Mouse (Mus musculus) liver, adult 2 months (tissue): ENCODE measurements around the gene Mlh1.

Source experiments
- CTCF ChIP-seq: fragments of 200-500 bp; IDR thresholded peaks from 2 replicates; pipeline ENCODE4 v1.5.1; 2011; ENCODE audit warnings: low read depth, low read length, control low read depth
- POLR2A ChIP-seq: fragments of 200-500 bp; IDR thresholded peaks from 2 replicates; pipeline ENCODE4 v1.6.1; 2011; ENCODE audit warnings: low read length, control low read depth; ENCODE audit not compliant: insufficient read depth; ENCODE audit errors: extremely low read depth

- TF ChIP-seq POLR2A (no peak), CTCF (no peak)
Measured at GRCm38 (mm10) chr9:111273958-111274357, 2.4 kb upstream of the Mlh1 start.
